8 mouse cellular contexts compared by ENCODE assay signal in genomic region chr17:30027343-30028029, GRCm38 (mm10). TPM values are rescaled to one million over a fixed set of nuclear protein-coding genes. Genes with fewer than 3 reads are reported as not detected.
DNase-seq lines count a peak whose midpoint lies in the region; ATAC-seq lines count a peak whose summit lies in the region.

No protein-coding gene starts in this region.

- intact Hi-C loops in heart, postnatal 14 days (cut with DNase I): no loop called here

- H3K27me3 ChIP-seq in forebrain, embryonic 12.5 days: no peaks in the 10 kb centered on the region
- no peaks in the 10 kb centered on the region for H3K27me3 ChIP-seq in forebrain, embryonic 11.5 days (ENCODE audit: control insufficient read depth, insufficient read depth, low read length)
- H3K27me3 ChIP-seq in embryonic facial prominence, embryonic 10.5 days (replicated peaks; ENCODE audit: low read depth, poor library complexity, severe bottlenecking): no peaks in the 10 kb centered on the region
- no peaks in the 10 kb centered on the region for H3K27me3 ChIP-seq in limb, embryonic 15.5 days

- H3K4me1 ChIP-seq in forebrain, embryonic 12.5 days: peaks cover 38% of the 10 kb centered on the region
- H3K4me1 ChIP-seq in forebrain, embryonic 11.5 days (replicated peaks; ENCODE audit: control insufficient read depth, insufficient read depth, low read length): peaks cover 5% of the 10 kb centered on the region; the same call in 1 of the 2 replicates
- peaks cover 26% of the 10 kb centered on the region for H3K4me1 ChIP-seq in embryonic facial prominence, embryonic 10.5 days
- peaks cover 50% of the 10 kb centered on the region for H3K4me1 ChIP-seq in limb, embryonic 15.5 days

- no peaks in the 10 kb centered on the region for H3K9me3 ChIP-seq in forebrain, embryonic 12.5 days
- H3K9me3 ChIP-seq in forebrain, embryonic 11.5 days (ENCODE audit: control insufficient read depth, low read length): no peaks in the 10 kb centered on the region
- H3K9me3 ChIP-seq in embryonic facial prominence, embryonic 10.5 days: no peaks in the 10 kb centered on the region
- no peaks in the 10 kb centered on the region for H3K9me3 ChIP-seq in limb, embryonic 15.5 days

- H3K4me3 ChIP-seq in forebrain, embryonic 12.5 days (replicated peaks): no peak overlapping the region
- H3K4me3 ChIP-seq in forebrain, embryonic 11.5 days (ENCODE audit: low read depth, low read length): no peak overlapping the region
- no peak overlapping the region for H3K4me3 ChIP-seq in embryonic facial prominence, embryonic 10.5 days
- no peak overlapping the region for H3K4me3 ChIP-seq in limb, embryonic 15.5 days

- DNase-seq in forebrain, embryonic 11.5 days (ENCODE audit: low spot score): no peak
- peak; percentile 87 for DNase-seq in CD4-positive, CD25-positive, alpha-beta regulatory T cell, adult 2 months (ENCODE audit: low read depth, low spot score)
- DNase-seq in embryonic facial prominence, embryonic 10.5 days (ENCODE audit: low spot score): peak; percentile 32
- DNase-seq in heart, postnatal 14 days: peak; percentile 46 to 72
- peak; percentile 14 for DNase-seq in ovary, postnatal 10 days (ENCODE audit: low spot score)
- DNase-seq in urinary bladder, adult 18-20 months (ENCODE audit: low spot score in 2 of 2): no peak

- no peak overlapping the region for H3K4me2 ChIP-seq in forebrain, embryonic 12.5 days
- H3K4me2 ChIP-seq in forebrain, embryonic 11.5 days (ENCODE audit: low read depth, low read length, severe bottlenecking): no peak overlapping the region
- H3K4me2 ChIP-seq in limb, embryonic 15.5 days: no peak overlapping the region

- 78% methylated on average over 1 of the region's 1 CpGs for WGBS in forebrain, embryonic 12.5 days
- WGBS in forebrain, embryonic 11.5 days: 80% methylated on average over 1 of the region's 1 CpGs
- WGBS in embryonic facial prominence, embryonic 10.5 days: 75% methylated on average over 1 of the region's 1 CpGs
- WGBS in limb, embryonic 15.5 days: 45% methylated on average over 1 of the region's 1 CpGs

- 0 out of 2 replicates have a peak, but pooled peaks have one; percentile 36 for ATAC-seq in forebrain, embryonic 12.5 days (ENCODE audit: low FRiP score)
- ATAC-seq in forebrain, embryonic 11.5 days (replicated peaks; ENCODE audit: low FRiP score): no peak
- ATAC-seq in limb, embryonic 15.5 days (ENCODE audit: insufficient number of reproducible peaks, low FRiP score, low TSS enrichment, low read depth): peak; percentile 55; the same call in 1 of the 2 replicates

- H3K9ac ChIP-seq in forebrain, embryonic 12.5 days: no peak overlapping the region
- H3K9ac ChIP-seq in forebrain, embryonic 11.5 days (ENCODE audit: low read length): no peak overlapping the region
- H3K9ac ChIP-seq in limb, embryonic 15.5 days: no peak overlapping the region

- H3K36me3 ChIP-seq in forebrain, embryonic 12.5 days (replicated peaks): no peaks in the 10 kb centered on the region
- no peaks in the 10 kb centered on the region for H3K36me3 ChIP-seq in forebrain, embryonic 11.5 days (ENCODE audit: control insufficient read depth, insufficient read depth, low read length)
- H3K36me3 ChIP-seq in embryonic facial prominence, embryonic 10.5 days (replicated peaks): peaks cover 3% of the 10 kb centered on the region; the same call in 1 of the 2 replicates
- H3K36me3 ChIP-seq in limb, embryonic 15.5 days: no peaks in the 10 kb centered on the region

- H3K27ac ChIP-seq in forebrain, embryonic 12.5 days: 0 out of 2 replicates have a peak overlapping the region, but pooled peaks have one; percentile 32
- H3K27ac ChIP-seq in forebrain, embryonic 11.5 days (ENCODE audit: low read depth, low read length): no peak overlapping the region
- no peak overlapping the region for H3K27ac ChIP-seq in embryonic facial prominence, embryonic 10.5 days (replicated peaks)
- H3K27ac ChIP-seq in limb, embryonic 15.5 days: peak overlapping the region; percentile 38; the same call in 1 of the 2 replicates

RNA-seq across cellular contexts. Expression of gene Zfand3, which starts 23.0 kb away (rescaled TPM):
- 77.3 and 83.5 TPM in 2 replicates for polyA plus RNA-seq in forebrain, embryonic 12.5 days (2016; fragmentation: Nextera tagmentation; extraction: Ambion mirVana)
- 55.8 and 68.6 TPM in 2 replicates for polyA plus RNA-seq in forebrain, embryonic 11.5 days (2014; fragmentation: Nextera tagmentation; extraction: Ambion mirVana)
- 59.1 and 62.5 TPM in 2 replicates for polyA plus RNA-seq in embryonic facial prominence, embryonic 10.5 days (2016; fragmentation: Nextera tagmentation; extraction: Ambion mirVana)
- total RNA-seq in heart, postnatal 14 days (2021): 100 to 1,000 TPM; 118 to 128 TPM
- 46.7 and 53.1 TPM in 2 replicates for polyA plus RNA-seq in limb, embryonic 15.5 days (2015; fragmentation: Nextera tagmentation; extraction: Ambion mirVana)

RNA-seq across cellular contexts. Expression of gene Mdga1, which starts 57.6 kb away (rescaled TPM):
- polyA plus RNA-seq in forebrain, embryonic 12.5 days (2016; fragmentation: Nextera tagmentation; extraction: Ambion mirVana): 8.8 and 9.0 TPM in 2 replicates
- 6.2 and 7.4 TPM in 2 replicates for polyA plus RNA-seq in forebrain, embryonic 11.5 days (2014; fragmentation: Nextera tagmentation; extraction: Ambion mirVana)
- 1.2 and 1.7 TPM in 2 replicates for polyA plus RNA-seq in embryonic facial prominence, embryonic 10.5 days (2016; fragmentation: Nextera tagmentation; extraction: Ambion mirVana)
- 10 to 100 TPM; 16.0 to 22.2 TPM for total RNA-seq in heart, postnatal 14 days (2021)
- polyA plus RNA-seq in limb, embryonic 15.5 days (2015; fragmentation: Nextera tagmentation; extraction: Ambion mirVana): 4.0 and 5.8 TPM in 2 replicates

Comparison
In these comparisons a context has a peak if more than half of its experiments do, and no peak if none do; other contexts are left out.
1. H3K27ac ChIP-seq: peak in forebrain, embryonic 12.5 days (single experiment) and limb, embryonic 15.5 days (single experiment); none in forebrain, embryonic 11.5 days (single experiment) and embryonic facial prominence, embryonic 10.5 days (single experiment).
2. DNase-seq: peak in CD4-positive, CD25-positive, alpha-beta regulatory T cell, adult 2 months (single experiment), embryonic facial prominence, embryonic 10.5 days (single experiment), heart, postnatal 14 days (2 of 2) and ovary, postnatal 10 days (single experiment); none in forebrain, embryonic 11.5 days (single experiment) and urinary bladder, adult 18-20 months (0 of 2).